Mouse (Mus musculus) bone marrow, adult 2 months (tissue): ENCODE data around the gene Opn4. TPM values are rescaled to one million over a fixed set of nuclear protein-coding genes. Genes with fewer than 3 reads are reported as not detected.

Experiments
- H3K27ac ChIP-seq: fragments of 200-500 bp; 2 replicates; pipeline ENCODE4 v1.5.1; 2012; ENCODE audit warnings: low read depth, mild to moderate bottlenecking, control low read depth, inconsistent platforms, low read length; ENCODE audit not compliant: control insufficient read depth, poor library complexity, insufficient read depth
- H3K4me1 ChIP-seq: fragments of 200-500 bp; 2 replicates; pipeline ENCODE4 v1.6.1; 2011; ENCODE audit warnings: low read length; ENCODE audit not compliant: control insufficient read depth, insufficient read depth
- H3K4me3 ChIP-seq: fragments of 200-500 bp; replicated peaks from 2 replicates; pipeline ENCODE3; 2011; ENCODE audit warnings: mild to moderate bottlenecking, low read depth, low read length, control low read depth; ENCODE audit not compliant: control insufficient read depth
- CTCF ChIP-seq: fragments of 200-500 bp; IDR thresholded peaks from 2 replicates; pipeline ENCODE4 v1.5.1; 2011; ENCODE audit warnings: low read length, control low read depth; ENCODE audit not compliant: control insufficient read depth, insufficient read depth
- POLR2A ChIP-seq: fragments of 200-500 bp; IDR thresholded peaks from 2 replicates; pipeline ENCODE4 v1.6.1; 2011; ENCODE audit warnings: low read depth, mild to moderate bottlenecking, control low read depth, low read length, borderline replicate concordance; ENCODE audit not compliant: control insufficient read depth
- WGBS: fragments of 180-500 bp; shearing (Covaris S2); methylation state at CpG from one replicate; pipeline ENCODE4 v1.1.7; 2018; 5-methylcytosine and 5-hydroxymethylcytosine counted together
- polyA plus RNA-seq: library from polyadenylated mRNA; stranded (reverse); fragments of >200 nt; gene quantifications from 2 replicates; pipeline ENCODE4 v1.2.4, GENCODE M21; 2011; ENCODE audit warnings: low replicate concordance; ENCODE audit not compliant: missing spikeins, insufficient read depth, insufficient read length

Gene Opn4
- polyA plus RNA-seq, 1 experiment = not detected

DNA sequence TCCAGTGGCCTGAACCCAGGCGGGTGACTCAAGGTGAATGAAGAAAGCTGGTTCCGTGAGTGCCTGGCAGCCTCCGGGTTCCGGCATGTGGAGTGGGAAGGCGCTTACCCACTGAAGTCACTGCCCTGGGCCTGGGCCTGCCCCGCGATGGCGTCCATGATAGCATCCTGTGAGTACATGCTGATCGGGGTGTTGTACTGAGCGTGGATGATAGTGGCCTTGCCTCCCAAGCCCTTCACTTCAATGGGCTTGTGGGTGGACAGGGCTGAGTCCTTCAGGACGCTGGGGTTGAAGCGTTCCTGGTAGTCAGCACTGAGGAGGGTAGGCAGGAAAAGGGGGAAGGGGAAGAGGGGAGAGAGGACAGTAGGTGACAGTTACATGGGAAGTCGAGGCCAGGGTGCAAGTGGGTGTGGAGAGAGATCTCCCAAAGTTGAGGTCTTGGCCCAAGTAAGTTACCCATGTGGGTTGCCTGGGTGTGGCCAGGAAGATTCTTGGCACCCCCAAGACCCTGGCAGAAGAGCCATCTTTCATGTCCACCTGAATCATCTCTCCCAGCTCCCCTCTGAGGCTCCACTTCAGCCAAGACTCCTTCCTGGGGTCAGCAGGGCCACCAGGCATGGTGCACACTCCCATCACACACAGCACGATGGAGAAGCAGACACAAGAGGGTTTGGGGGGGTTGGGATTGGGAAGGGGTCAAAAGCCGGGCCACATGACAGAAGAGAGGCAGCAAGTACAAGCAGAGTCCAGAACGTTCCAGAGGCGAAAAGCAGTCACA lies 28.1 kb downstream of the Opn4 start:
- 80% methylated on average over 17 of the region's 17 CpGs for WGBS
- no peak for TF ChIP-seq POLR2A
- no peak for TF ChIP-seq CTCF
- H3K4me1 ChIP-seq = no peaks in the 10 kb centered on the region
- H3K27ac ChIP-seq = no peak overlapping the region
- no peak overlapping the region for H3K4me3 ChIP-seq

DNA sequence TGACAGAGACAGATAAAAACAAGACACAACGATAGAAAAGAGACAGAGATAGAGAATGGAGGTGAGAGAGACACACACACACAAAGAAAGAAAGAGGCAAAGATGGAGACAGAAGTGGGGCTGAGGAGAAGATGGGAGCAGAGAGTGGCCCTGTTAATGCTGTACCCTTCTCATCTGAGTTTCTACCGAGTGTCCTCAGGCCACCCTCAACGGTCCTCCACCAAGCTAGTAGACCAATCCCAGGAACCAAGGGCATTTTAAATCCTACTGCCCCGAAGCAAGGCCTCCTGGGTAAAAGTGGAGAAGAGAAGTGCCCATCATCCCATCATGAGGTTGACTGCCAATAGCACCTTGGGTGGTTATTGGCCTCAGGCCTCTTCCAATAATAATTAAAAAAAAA lies 29.0 kb downstream of the Opn4 start:
- no peak overlapping the region for H3K4me3 ChIP-seq
- 65% methylated on average over 4 of the region's 4 CpGs for WGBS
- no peaks in the 10 kb centered on the region for H3K4me1 ChIP-seq
- TF ChIP-seq POLR2A (no peak), CTCF (no peak)
- H3K27ac ChIP-seq = no peak overlapping the region

- TF ChIP-seq POLR2A (no peak), CTCF (peak; percentile 72)
- H3K4me1 ChIP-seq = no peaks in the 10 kb centered on the region
- no peak overlapping the region for H3K27ac ChIP-seq
- 2% methylated on average over 6 of the region's 6 CpGs for WGBS
- H3K4me3 ChIP-seq = no peak overlapping the region
These were observed 29.6 kb downstream of the Opn4 start for GRCm38 (mm10) chr14:34570294-34570693.

GRCm38 (mm10) chr14:34569534-34570194 lies 30.3 kb downstream of the Opn4 start:
- 27% methylated on average over 27 of the region's 27 CpGs for WGBS
- Histone ChIP-seq H3K27ac (no peak overlapping the region), H3K4me1 (no peaks in the 10 kb centered on the region), H3K4me3 (no peak overlapping the region)
- no peak for TF ChIP-seq CTCF
- TF ChIP-seq POLR2A = no peak

DNA sequence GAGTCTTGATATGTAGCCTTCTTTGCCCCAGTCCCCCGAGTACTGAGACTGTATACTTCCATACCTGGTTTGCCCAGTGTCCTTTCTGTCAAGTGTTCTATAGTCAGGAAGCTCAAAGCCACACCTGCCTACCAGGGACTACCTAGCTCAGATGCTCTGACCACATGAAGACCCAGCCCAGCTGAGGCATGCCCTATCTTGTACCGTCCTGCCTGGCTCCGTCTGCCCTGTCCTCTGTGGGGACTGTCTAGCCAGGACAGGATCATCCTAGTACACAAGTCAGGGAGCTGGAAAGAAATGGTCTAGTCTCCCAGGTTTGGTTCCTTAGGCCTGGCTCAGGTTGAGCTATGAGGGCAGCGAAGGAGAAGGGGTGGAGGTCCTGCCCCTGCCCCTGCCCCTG lies 31.3 kb downstream of the Opn4 start:
- no peak overlapping the region for H3K4me3 ChIP-seq

GRCm38 (mm10) chr14:34567697-34568096 lies 32.2 kb downstream of the Opn4 start:
- Histone ChIP-seq H3K4me1 (no peaks in the 10 kb centered on the region), H3K4me3 (no peak overlapping the region), H3K27ac (no peak overlapping the region)
- WGBS = 68% methylated on average over 5 of the region's 5 CpGs
- TF ChIP-seq CTCF = no peak
- no peak for TF ChIP-seq POLR2A

More for the DNA sequence above, 31.3 kb downstream of the Opn4 start:
- no peaks in the 10 kb centered on the region for H3K4me1 ChIP-seq
- TF ChIP-seq CTCF (no peak), POLR2A (no peak)
- 79% methylated on average over 4 of the region's 4 CpGs for WGBS
- H3K27ac ChIP-seq = no peak overlapping the region

DNA sequence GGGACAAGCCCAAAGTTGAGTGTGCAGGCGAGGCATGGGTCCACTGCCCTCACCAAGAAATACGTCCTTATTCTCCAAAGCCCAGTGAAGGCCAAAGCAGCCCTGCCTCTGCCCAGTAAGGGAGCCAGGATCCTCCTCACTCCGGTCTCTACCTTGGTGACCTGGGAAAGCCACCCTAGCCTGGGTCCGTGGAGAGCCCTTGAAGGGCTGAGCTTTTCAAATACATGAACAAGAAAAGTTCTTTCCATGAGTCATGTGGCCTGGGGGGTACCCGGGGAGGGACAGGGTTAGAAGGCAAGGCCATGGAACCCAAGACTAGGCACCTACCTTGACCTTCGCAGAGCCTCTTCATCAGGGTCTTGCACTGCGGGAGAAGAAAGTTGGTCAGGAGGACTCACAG lies 33.4 kb downstream of the Opn4 start:
- no peak overlapping the region for H3K4me3 ChIP-seq
- no peaks in the 10 kb centered on the region for H3K4me1 ChIP-seq
- no peak for TF ChIP-seq POLR2A
- TF ChIP-seq CTCF = no peak
- 85% methylated on average over 7 of the region's 7 CpGs for WGBS
- no peak overlapping the region for H3K27ac ChIP-seq

GRCm38 (mm10) chr14:34565711-34566110 lies 34.2 kb downstream of the Opn4 start:
- WGBS = 80% methylated on average over 17 of the region's 17 CpGs

More at GRCm38 (mm10) chr14:34565711-34566110, 34.2 kb downstream of the Opn4 start:
- Histone ChIP-seq H3K27ac (no peak overlapping the region), H3K4me3 (no peak overlapping the region), H3K4me1 (no peaks in the 10 kb centered on the region)
- TF ChIP-seq CTCF (no peak), POLR2A (no peak)
